Mouse (Mus musculus): ENCODE measurements around the gene Cd207. TPM values are rescaled to one million over a fixed set of nuclear protein-coding genes. Genes with fewer than 3 reads are reported as not detected.

The Cd207 gene
- polyA plus RNA-seq, 1 experiment from 2014 or later = not detected

DNA sequence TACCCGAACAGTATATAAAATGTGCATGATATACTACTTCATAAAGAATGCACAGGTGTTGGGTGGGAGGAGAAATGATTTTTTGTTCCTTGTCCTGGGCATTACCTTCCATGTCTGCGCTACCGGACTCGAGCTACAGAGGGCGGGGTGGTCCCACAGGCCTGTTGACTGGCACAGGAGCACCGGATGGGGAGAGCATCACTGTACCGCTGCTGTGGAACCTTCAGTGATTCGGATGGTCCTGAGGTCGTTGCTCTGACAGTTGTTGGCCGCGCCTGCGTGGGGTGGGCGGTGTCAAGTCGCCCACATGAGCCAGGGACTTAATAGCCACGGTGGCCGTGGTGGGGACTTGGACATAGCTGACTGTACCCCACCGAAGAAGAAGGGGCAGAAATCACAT, 50.9 kb downstream of the Cd207 start:
- H3K4me2 ChIP-seq (replicated peaks) = no peak overlapping the region
- 61% methylated on average over 17 of the region's 17 CpGs for WGBS
- no peak for ATAC-seq

More for the DNA sequence above, 50.9 kb downstream of the Cd207 start:
- no peaks in the 10 kb centered on the region for H3K27me3 ChIP-seq
- H3K4me3 ChIP-seq (replicated peaks) = no peak overlapping the region
- H3K9ac ChIP-seq (replicated peaks) = no peak overlapping the region
- H3K4me1 ChIP-seq (replicated peaks) = no peaks in the 10 kb centered on the region
- H3K27ac ChIP-seq = no peak overlapping the region
- no peaks in the 10 kb centered on the region for H3K9me3 ChIP-seq
- no peaks in the 10 kb centered on the region for H3K36me3 ChIP-seq

Other genes with a start within 250 kb of the Cd207 start
- 68.1 and 72.4 TPM in 2 replicates for gene Tet3, start 218.8 kb downstream of the Cd207 start, polyA plus RNA-seq (2015; fragmentation: Nextera tagmentation; extraction: Ambion mirVana)
- 63.7 and 71.9 TPM in 2 replicates for gene Dguok, start 170.9 kb downstream of the Cd207 start, polyA plus RNA-seq (2015; fragmentation: Nextera tagmentation; extraction: Ambion mirVana)
- 1.5 and 2.1 TPM in 2 replicates for gene Actg2, start 141.6 kb downstream of the Cd207 start, polyA plus RNA-seq (2015; fragmentation: Nextera tagmentation; extraction: Ambion mirVana)
- gene Stambp, start 105.1 kb downstream of the Cd207 start, polyA plus RNA-seq (2015; fragmentation: Nextera tagmentation; extraction: Ambion mirVana) = 48.6 and 55.3 TPM in 2 replicates
- gene Clec4f, start 21.7 kb downstream of the Cd207 start, polyA plus RNA-seq (2015; fragmentation: Nextera tagmentation; extraction: Ambion mirVana) = not detected in 2 replicates
- gene Vax2, start 33.4 kb upstream of the Cd207 start, polyA plus RNA-seq (2015; fragmentation: Nextera tagmentation; extraction: Ambion mirVana) = 0.32 and 0.46 TPM in 2 replicates
- gene Atp6v1b1, start 65.1 kb upstream of the Cd207 start, polyA plus RNA-seq (2015; fragmentation: Nextera tagmentation; extraction: Ambion mirVana) = not detected in 2 replicates
- gene Ankrd53, start 84.8 kb upstream of the Cd207 start, polyA plus RNA-seq (2015; fragmentation: Nextera tagmentation; extraction: Ambion mirVana) = 0.17 and 0.21 TPM in 2 replicates
- 61.7 and 64.4 TPM in 2 replicates for gene Tex261, start 98.0 kb upstream of the Cd207 start, polyA plus RNA-seq (2015; fragmentation: Nextera tagmentation; extraction: Ambion mirVana)
- gene Nagk, start 117.1 kb upstream of the Cd207 start, polyA plus RNA-seq (2015; fragmentation: Nextera tagmentation; extraction: Ambion mirVana) = 85.3 and 88.1 TPM in 2 replicates
- 29.7 and 35.8 TPM in 2 replicates for gene Paip2b, start 153.9 kb upstream of the Cd207 start, polyA plus RNA-seq (2015; fragmentation: Nextera tagmentation; extraction: Ambion mirVana)
- 96.5 TPM in 2 replicates for gene Zfp638, start 189.3 kb upstream of the Cd207 start, polyA plus RNA-seq (2015; fragmentation: Nextera tagmentation; extraction: Ambion mirVana)

Data from midbrain, embryonic 13.5 days (tissue).